Mouse (Mus musculus): ENCODE data around the gene Pi16.

DNA sequence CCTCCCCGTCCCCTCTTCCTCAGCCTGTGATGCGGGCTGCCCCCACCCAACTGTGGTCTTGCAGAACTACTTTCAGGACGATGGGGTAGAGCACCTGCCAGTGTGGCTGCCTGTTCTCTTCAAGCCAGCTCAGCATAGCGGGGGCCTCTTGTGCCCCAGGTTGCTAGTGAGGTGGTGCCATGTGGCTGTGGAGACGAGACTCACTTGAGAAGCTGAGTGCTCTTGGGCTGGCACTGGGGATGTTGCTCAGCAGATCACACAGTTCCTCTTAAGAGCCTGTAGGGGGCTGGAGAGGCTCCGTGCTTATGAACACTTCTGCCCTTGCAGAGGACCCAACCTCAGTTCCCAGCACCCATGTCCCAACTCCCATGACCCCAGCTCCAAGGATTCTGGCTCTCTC, 19.7 kb upstream of the Pi16 start:
- TF ChIP-seq CTCF (conservative IDR thresholded peaks at IDR 0.05; ENCODE audit: low read length) (peak; percentile 36), POU5F1 (IDR thresholded peaks at IDR 0.05; ENCODE audit: borderline replicate concordance, low read length) (no peak), NANOG (IDR thresholded peaks at IDR 0.05; ENCODE audit: borderline replicate concordance, low read length) (no peak)
